Mouse (Mus musculus) lung, adult 2 months (tissue): ENCODE results near the gene Tm2d1.

Experiments
- CTCF ChIP-seq: fragments of 200-500 bp; IDR thresholded peaks from 2 replicates; pipeline ENCODE4 v1.5.1; 2011; ENCODE audit warnings: mild to moderate bottlenecking, low read length, control low read depth; ENCODE audit not compliant: insufficient read depth
- POLR2A ChIP-seq: fragments of 200-500 bp; IDR thresholded peaks from 2 replicates; pipeline ENCODE4 v1.6.1; 2011; ENCODE audit warnings: low read depth, mild to moderate bottlenecking, control low read depth, low read length, borderline replicate concordance; ENCODE audit errors: extremely low read depth

DNA sequence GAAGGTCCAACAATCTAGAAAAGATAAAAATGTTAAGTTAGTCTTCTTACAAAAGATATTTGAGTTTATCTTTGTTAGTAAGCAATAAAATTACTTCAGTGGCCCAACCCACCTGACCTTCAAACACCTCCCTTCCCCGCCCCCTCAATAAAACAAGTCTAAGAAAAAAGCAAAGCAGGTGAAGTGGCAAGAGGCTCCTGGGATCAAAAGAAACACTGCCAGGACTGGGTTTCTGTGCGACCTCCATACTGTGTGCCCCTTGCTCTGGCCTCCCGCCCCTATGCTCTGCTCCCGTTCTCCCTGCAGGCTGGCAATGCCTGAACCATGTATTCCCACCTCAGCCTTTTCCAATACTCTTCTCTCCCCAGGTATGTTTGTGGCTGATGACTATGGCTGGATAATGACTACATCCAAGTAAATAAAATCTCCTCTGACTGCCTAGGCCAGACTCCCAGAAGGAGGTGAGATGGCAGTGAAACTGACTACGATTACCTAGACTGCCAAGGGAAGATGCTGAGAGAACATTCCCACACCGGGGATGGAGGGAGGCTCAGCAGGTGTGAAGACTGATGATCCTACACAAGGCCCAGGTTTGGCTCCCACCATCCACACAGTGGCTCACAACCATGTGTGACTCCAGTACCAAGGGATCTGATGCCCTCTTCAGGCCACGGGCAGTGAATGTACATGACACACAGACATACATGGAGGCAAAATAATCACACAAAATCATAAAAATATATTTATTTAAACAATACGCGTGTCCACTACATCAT lies 24.9 kb downstream of the Tm2d1 start:
- TF ChIP-seq POLR2A (no peak), CTCF (no peak)
